Mouse (Mus musculus) lung, postnatal 0 days (tissue): Measurements from ENCODE around the gene Wbp2. TPM values are rescaled to one million over a fixed set of nuclear protein-coding genes. Genes with fewer than 3 reads are reported as not detected.
"Not testable (repeated sequence)": the region's sequence is repeated elsewhere in the genome, so short reads cannot be mapped to it uniquely, and the experiment has no call there.

Experiments
- ATAC-seq: fragments of 200-750 bp; cut with Nextera tagmentation; 2 replicates; pipeline ENCODE4 v1.8.0; 2017; ENCODE audit warnings: moderate library complexity
- DNase-seq: peaks from one replicate; pipeline ENCODE4 v3.0.0-alpha.2; 2016; ENCODE audit warnings: low spot score
- H3K27ac ChIP-seq: fragments of 300-500 bp; sonication (generic); 2 replicates; pipeline ENCODE4 v1.5.1; 2014; ENCODE audit warnings: antibody characterized with exemption, mild to moderate bottlenecking, low read length, mixed read lengths
- H3K27me3 ChIP-seq: fragments of 300-500 bp; sonication (generic); replicated peaks from 2 replicates; pipeline ENCODE4 v1.6.1; 2014; ENCODE audit warnings: low read length, mixed read lengths; ENCODE audit not compliant: insufficient read depth
- H3K36me3 ChIP-seq: fragments of 300-500 bp; sonication (generic); 2 replicates; pipeline ENCODE4 v1.6.1; 2014; ENCODE audit warnings: low read length, mixed read lengths; ENCODE audit not compliant: insufficient read depth
- H3K4me1 ChIP-seq: fragments of 300-500 bp; sonication (generic); 2 replicates; pipeline ENCODE4 v1.6.1; 2014; ENCODE audit warnings: antibody characterized with exemption, low read depth, low read length, mixed read lengths; ENCODE audit not compliant: insufficient read depth
- H3K4me2 ChIP-seq: fragments of 300-500 bp; sonication (generic); replicated peaks from 2 replicates; pipeline ENCODE4 v1.6.1; 2014; ENCODE audit warnings: low read depth, mild to moderate bottlenecking, low read length, moderate library complexity, mixed read lengths
- H3K4me3 ChIP-seq: fragments of 300-500 bp; sonication (generic); 2 replicates; pipeline ENCODE4 v1.5.1; 2014; ENCODE audit warnings: low read depth, low read length
- H3K9ac ChIP-seq: fragments of 300-500 bp; sonication (generic); replicated peaks from 2 replicates; pipeline ENCODE4 v1.6.1; 2014; ENCODE audit warnings: low read depth, mild to moderate bottlenecking
- H3K9me3 ChIP-seq: fragments of 300-500 bp; sonication (generic); 2 replicates; pipeline ENCODE4 v1.6.1; 2016; ENCODE audit warnings: low read length, mixed read lengths
- CTCF ChIP-seq: IDR thresholded peaks from 2 replicates; pipeline ENCODE4 v1.5.1; 2016; ENCODE audit warnings: antibody characterized with exemption, mild to moderate bottlenecking
- EP300 ChIP-seq: IDR thresholded peaks from 2 replicates; pipeline ENCODE4 v1.6.1; 2016; ENCODE audit warnings: antibody characterized with exemption, mild to moderate bottlenecking, control low read depth
- WGBS: fragments of 180-500 bp; shearing (Covaris S2); extraction: QIAGEN DNeasy Blood & Tissue Kit; methylation state at CpG from one replicate; pipeline ENCODE4 v1.1.7; 2014; 5-methylcytosine and 5-hydroxymethylcytosine counted together
- polyA plus RNA-seq: library from polyadenylated mRNA; unstranded; fragments of >200 nt; fragmentation: Nextera tagmentation; extraction: Ambion mirVana; gene quantifications from 2 replicates; pipeline ENCODE4 v1.2.1, GENCODE M21; 2015

Wbp2 gene
- polyA plus RNA-seq, 1 experiment from 2014 or later, result 108 TPM

DNA sequence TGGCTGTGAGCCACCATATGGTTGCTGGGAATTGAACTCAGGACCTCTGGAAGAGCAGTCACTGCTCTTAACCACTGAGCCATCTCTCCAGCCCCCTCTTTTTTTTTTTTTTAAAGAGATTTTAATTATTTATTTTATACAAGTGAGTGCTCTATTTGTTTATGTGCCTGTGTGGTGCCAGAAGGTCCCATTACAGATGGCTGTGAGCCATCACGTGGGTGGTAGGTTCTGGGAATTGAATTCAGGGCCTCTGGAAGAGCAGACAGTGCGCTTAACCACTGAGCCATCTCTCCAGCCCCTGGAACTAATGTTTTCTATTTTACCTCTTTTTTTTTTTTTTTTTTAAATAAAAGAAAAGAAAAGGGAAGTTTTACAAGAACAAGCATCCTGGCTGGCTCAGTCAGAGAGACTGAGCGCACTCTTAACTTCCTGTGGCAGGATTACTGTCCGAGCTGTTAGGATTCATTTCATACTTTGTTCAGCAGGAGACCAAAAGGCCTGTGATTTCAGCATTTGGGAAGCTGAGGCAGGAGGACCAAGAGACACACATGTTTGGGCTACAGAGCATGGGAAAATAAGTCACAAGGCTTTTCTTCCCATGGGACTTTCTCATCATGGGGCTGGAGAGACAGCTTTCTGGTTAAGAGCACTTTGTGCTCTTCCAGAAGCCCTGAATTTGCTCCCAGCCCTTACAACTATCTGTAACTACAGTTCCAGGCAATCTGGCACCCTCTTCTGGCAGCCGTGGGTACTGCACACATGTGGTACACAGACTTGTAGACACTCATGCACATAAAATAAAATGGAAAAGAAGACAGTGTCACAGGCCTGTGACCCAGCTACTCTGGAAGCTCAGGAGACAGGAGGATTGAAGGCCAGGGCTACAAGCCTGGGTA, 9.7 kb upstream of the Wbp2 start:
- 85% methylated on average over 5 of the region's 5 CpGs for WGBS
- no peaks in the 10 kb centered on the region for H3K27me3 ChIP-seq
- DNase-seq, result no peak

DNA sequence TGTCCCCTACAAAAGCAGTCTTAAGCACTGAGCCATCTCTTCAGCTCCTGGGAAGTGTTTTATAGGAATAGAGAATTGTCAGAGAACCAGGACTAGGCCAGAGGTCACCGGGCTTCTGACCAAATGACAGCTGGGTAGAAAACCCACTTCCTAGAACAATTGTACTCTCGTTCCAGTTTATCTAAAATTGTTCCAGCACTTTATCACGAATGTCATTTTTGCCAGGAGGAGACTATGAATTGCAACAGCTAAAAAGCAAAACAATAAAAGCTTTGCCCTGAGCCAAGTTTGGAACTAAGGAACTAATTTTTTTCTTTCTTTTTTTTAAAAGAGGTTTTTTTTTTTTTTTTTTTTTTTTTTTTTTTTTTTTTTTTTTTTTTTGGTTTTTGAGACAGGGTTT, 8.8 kb upstream of the Wbp2 start:
- DNase-seq (peak; percentile 87), ATAC-seq (peak; percentile 54)
- Histone ChIP-seq H3K4me2 (no peak overlapping the region), H3K9ac (no peak overlapping the region), H3K36me3 (no peaks in the 10 kb centered on the region), H3K9me3 (no peaks in the 10 kb centered on the region), H3K27ac (peak overlapping the region; percentile 15; the same call in 1 of the 2 replicates), H3K4me3 (no peak overlapping the region), H3K4me1 (no peaks in the 10 kb centered on the region; the same call in 1 of the 2 replicates), H3K27me3 (no peaks in the 10 kb centered on the region)
- peak; percentile 57 for TF ChIP-seq EP300
- TF ChIP-seq CTCF, result no peak
- WGBS, result 50% methylated on average over 3 of the region's 3 CpGs

More for the DNA sequence above, 9.7 kb upstream of the Wbp2 start:
- Histone ChIP-seq H3K9ac (no peak overlapping the region), H3K9me3 (no peaks in the 10 kb centered on the region), H3K27ac (no peak overlapping the region), H3K4me3 (no peak overlapping the region), H3K36me3 (no peaks in the 10 kb centered on the region), H3K4me2 (no peak overlapping the region), H3K4me1 (no peaks in the 10 kb centered on the region; the same call in 1 of the 2 replicates)
- TF ChIP-seq EP300 (no peak), CTCF (peak; percentile 66)
- no peak for ATAC-seq

DNA sequence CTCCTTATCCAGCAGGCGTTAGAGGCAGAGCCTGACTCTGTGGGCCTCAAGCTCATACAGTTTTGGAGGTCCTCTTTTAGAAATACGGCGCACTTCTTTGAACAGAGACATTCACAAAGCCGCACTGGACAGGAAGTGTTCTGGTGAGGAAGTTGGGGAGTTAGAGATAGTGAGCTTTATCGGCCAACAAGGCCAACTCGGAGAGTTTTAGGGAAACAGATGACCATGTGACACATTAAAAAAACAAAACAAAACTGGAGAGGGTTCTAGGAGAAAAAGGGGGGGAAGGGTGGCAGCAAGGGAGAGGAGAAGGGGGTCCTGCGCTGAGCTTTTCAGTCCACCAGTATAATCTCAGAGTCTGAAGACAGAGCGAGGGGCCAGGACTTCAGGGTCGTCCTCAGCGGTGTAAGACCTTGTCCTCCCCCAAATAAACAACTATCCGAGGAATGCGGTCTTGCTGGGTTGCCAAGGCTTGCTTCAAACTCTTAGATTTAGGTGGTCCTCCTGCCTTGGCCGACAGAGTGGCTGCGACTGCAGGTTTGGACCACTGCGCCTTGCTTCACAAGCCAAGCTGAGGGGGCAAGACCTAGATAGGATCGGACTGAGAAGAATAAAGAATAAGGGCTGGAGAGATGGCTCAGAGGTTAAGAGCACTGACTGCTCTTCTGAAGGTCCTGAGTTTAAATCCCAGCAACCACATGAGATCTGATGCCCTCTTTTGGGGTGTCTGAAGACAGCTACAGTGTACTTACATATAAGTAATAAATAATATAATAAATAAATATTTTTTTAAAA, 7.2 kb upstream of the Wbp2 start:
- ATAC-seq, result no peak
- peak overlapping the region; percentile 38 for H3K27ac ChIP-seq
- WGBS, result 27% methylated on average over 16 of the region's 16 CpGs
- no peak overlapping the region for H3K4me3 ChIP-seq
- H3K4me2 ChIP-seq, result no peak overlapping the region
- no peak for TF ChIP-seq EP300
- no peak for TF ChIP-seq CTCF
- no peak for DNase-seq
- no peak overlapping the region for H3K9ac ChIP-seq
- H3K9me3 ChIP-seq, result no peaks in the 10 kb centered on the region
- H3K4me1 ChIP-seq, result no peaks in the 10 kb centered on the region
- H3K36me3 ChIP-seq, result no peaks in the 10 kb centered on the region
- no peaks in the 10 kb centered on the region for H3K27me3 ChIP-seq

- not testable (repeated sequence) for H3K9ac ChIP-seq, H3K4me1 ChIP-seq, H3K36me3 ChIP-seq, H3K4me2 ChIP-seq, H3K27me3 ChIP-seq, H3K9me3 ChIP-seq, H3K4me3 ChIP-seq, DNase-seq, ATAC-seq, H3K27ac ChIP-seq
- whole genome bisulfite sequencing, result 87% methylated on average over 6 of the region's 6 CpGs
- 0 out of 2 replicates have a peak, but pooled peaks have one; percentile 3 for TF ChIP-seq CTCF
These were observed 6.2 kb upstream of the Wbp2 start for GRCm38 (mm10) chr11:116092959-116093358.

GRCm38 (mm10) chr11:116091591-116091990, 4.8 kb upstream of the Wbp2 start:
- DNase-seq (no peak), ATAC-seq (no peak)
- 89% methylated on average over 6 of the region's 6 CpGs for WGBS
- Histone ChIP-seq H3K4me1 (no peaks in the 10 kb centered on the region), H3K4me2 (no peak overlapping the region), H3K4me3 (no peak overlapping the region), H3K36me3 (no peaks in the 10 kb centered on the region), H3K27ac (no peak overlapping the region), H3K9me3 (no peaks in the 10 kb centered on the region), H3K27me3 (no peaks in the 10 kb centered on the region), H3K9ac (no peak overlapping the region)
- TF ChIP-seq CTCF, result no peak
- TF ChIP-seq EP300, result no peak

DNA sequence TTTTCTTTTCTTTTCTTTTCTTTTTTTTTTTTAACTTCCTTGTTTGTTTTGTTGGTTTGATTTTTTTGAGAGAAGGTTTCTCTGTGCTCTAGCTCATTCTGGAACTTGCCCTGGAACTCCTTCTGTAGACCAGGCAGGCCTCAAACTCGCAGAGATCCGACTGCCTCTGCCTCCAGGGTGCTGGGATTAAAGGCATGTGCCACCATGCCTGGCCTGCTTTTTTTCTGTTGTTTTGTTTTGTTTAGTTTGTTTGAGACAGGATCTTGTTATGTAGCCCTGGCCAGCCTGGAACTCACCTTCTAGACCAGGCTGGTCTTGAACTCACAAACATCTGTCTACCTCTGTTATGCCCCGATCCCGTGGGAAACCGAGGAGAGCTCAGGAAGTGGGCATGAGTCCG, 2.8 kb upstream of the Wbp2 start:
- no peaks in the 10 kb centered on the region for H3K9me3 ChIP-seq
- H3K27me3 ChIP-seq, result no peaks in the 10 kb centered on the region
- H3K4me2 ChIP-seq, result no peak overlapping the region
- 85% methylated on average over 6 of the region's 6 CpGs for WGBS
- H3K27ac ChIP-seq, result no peak overlapping the region
- no peak for ATAC-seq
- no peak for DNase-seq
- H3K9ac ChIP-seq, result no peak overlapping the region
- H3K4me3 ChIP-seq, result no peak overlapping the region
- H3K4me1 ChIP-seq, result peaks cover 10% of the 10 kb centered on the region; the same call in 1 of the 2 replicates
- no peak for TF ChIP-seq EP300
- TF ChIP-seq CTCF, result no peak
- no peaks in the 10 kb centered on the region for H3K36me3 ChIP-seq
